Mouse (Mus musculus) layer of hippocampus, adult 9-10 months (tissue): ENCODE results near the gene Nubp2.

Experiments used
- DNase-seq: peaks from one replicate; pipeline ENCODE4 v3.0.0; 2022; ENCODE audit warnings: low spot score

Nubp2 gene

GRCm38 (mm10) chr17:24894061-24894994, 8.2 kb upstream of the Nubp2 start:
- DNase-seq, result no peak

- no peak for DNase-seq
Measured at GRCm38 (mm10) chr17:24893276-24893675, 7.1 kb upstream of the Nubp2 start.

GRCm38 (mm10) chr17:24892785-24893184, 6.6 kb upstream of the Nubp2 start:
- no peak for DNase-seq

- no peak for DNase-seq
Measured at GRCm38 (mm10) chr17:24891321-24891720, 5.2 kb upstream of the Nubp2 start.

- DNase-seq, result no peak
Measured at GRCm38 (mm10) chr17:24890151-24891092, 4.3 kb upstream of the Nubp2 start.

- DNase-seq, result no peak
Measured at GRCm38 (mm10) chr17:24888862-24889261, 2.7 kb upstream of the Nubp2 start.

- DNase-seq, result no peak
Measured at GRCm38 (mm10) chr17:24887291-24888080, 1.3 kb upstream of the Nubp2 start.

GRCm38 (mm10) chr17:24886932-24887271, 753 bp upstream of the Nubp2 start:
- DNase-seq, result no peak

- DNase-seq, result no peak
Measured at GRCm38 (mm10) chr17:24885356-24886133, 604 bp downstream of the Nubp2 start.

- no peak for DNase-seq
Measured at GRCm38 (mm10) chr17:24884391-24884790, 1.8 kb downstream of the Nubp2 start.

GRCm38 (mm10) chr17:24881738-24882440, 4.3 kb downstream of the Nubp2 start:
- DNase-seq, result no peak

- no peak for DNase-seq
Measured at GRCm38 (mm10) chr17:24878531-24878930, 7.6 kb downstream of the Nubp2 start.

- no peak for DNase-seq
Measured at GRCm38 (mm10) chr17:24878117-24878397, 8.1 kb downstream of the Nubp2 start.

- no peak for DNase-seq
Measured at GRCm38 (mm10) chr17:24877336-24878116, 8.6 kb downstream of the Nubp2 start.

GRCm38 (mm10) chr17:24874989-24875388, 11.2 kb downstream of the Nubp2 start:
- no peak for DNase-seq

- no peak for DNase-seq
Measured at GRCm38 (mm10) chr17:24874405-24874745, 11.8 kb downstream of the Nubp2 start.

GRCm38 (mm10) chr17:24873695-24874404, 12.3 kb downstream of the Nubp2 start:
- no peak for DNase-seq

GRCm38 (mm10) chr17:24867914-24868313, 18.2 kb downstream of the Nubp2 start:
- DNase-seq, result no peak

- DNase-seq, result no peak
Measured at GRCm38 (mm10) chr17:24865776-24866175, 20.4 kb downstream of the Nubp2 start, which contains the start of gene Igfals. Gene Igfals (plus strand): TSS chr17:24865997.
